Mouse (Mus musculus): ENCODE results near the gene Stk10. TPM values are rescaled to one million over a fixed set of nuclear protein-coding genes. Genes with fewer than 3 reads are reported as not detected.
A peak's percentile ranks its signal among the peaks of the same experiment; 100 is the strongest.

Stk10 gene
- polyA plus RNA-seq, 1 experiment, result 9.4 TPM

- peaks cover 6% of the 10 kb centered on the region for H3K4me1 ChIP-seq (ENCODE audit: control insufficient read depth, insufficient read depth, low read length)
- no peaks in the 10 kb centered on the region for H3K27me3 ChIP-seq (replicated peaks; ENCODE audit: control insufficient read depth, insufficient read depth, low read length)
- no peak for DNase-seq
- H3K4me3 ChIP-seq (ENCODE audit: insufficient read depth, low read depth, low read length), result no peak overlapping the region
- TF ChIP-seq POLR2A (IDR thresholded peaks at IDR 0.05; ENCODE audit: low read depth, low read length) (no peak), CTCF (conservative IDR thresholded peaks at IDR 0.05; ENCODE audit: insufficient read depth, insufficient read length, low read depth, low read length) (no peak)
- H3K36me3 ChIP-seq (ENCODE audit: control insufficient read depth, insufficient read depth, low read length), result no peaks in the 10 kb centered on the region
- H3K27ac ChIP-seq (ENCODE audit: insufficient read depth, low read depth, low read length), result no peak overlapping the region
- 90% methylated on average over 4 of the region's 4 CpGs for WGBS
These were observed 18.0 kb downstream of the Stk10 start for GRCm38 (mm10) chr11:32551056-32551455.

GRCm38 (mm10) chr11:32551579-32552297, 18.6 kb downstream of the Stk10 start:
- Histone ChIP-seq H3K36me3 (ENCODE audit: control insufficient read depth, insufficient read depth, low read length) (no peaks in the 10 kb centered on the region), H3K4me3 (ENCODE audit: insufficient read depth, low read depth, low read length) (no peak overlapping the region), H3K27me3 (replicated peaks; ENCODE audit: control insufficient read depth, insufficient read depth, low read length) (no peaks in the 10 kb centered on the region), H3K4me1 (ENCODE audit: control insufficient read depth, insufficient read depth, low read length) (peaks cover 5% of the 10 kb centered on the region), H3K27ac (ENCODE audit: insufficient read depth, low read depth, low read length) (no peak overlapping the region)
- 81% methylated on average over 12 of the region's 12 CpGs for WGBS
- TF ChIP-seq POLR2A (IDR thresholded peaks at IDR 0.05; ENCODE audit: low read depth, low read length) (no peak), CTCF (conservative IDR thresholded peaks at IDR 0.05; ENCODE audit: insufficient read depth, insufficient read length, low read depth, low read length) (no peak)
- DNase-seq, result no peak

- WGBS, result 49% methylated on average over 13 of the region's 13 CpGs
- H3K4me1 ChIP-seq (ENCODE audit: control insufficient read depth, insufficient read depth, low read length), result peaks cover 3% of the 10 kb centered on the region; the same call in 1 of the 2 replicates
- no peaks in the 10 kb centered on the region for H3K27me3 ChIP-seq (replicated peaks; ENCODE audit: control insufficient read depth, insufficient read depth, low read length)
- TF ChIP-seq POLR2A (IDR thresholded peaks at IDR 0.05; ENCODE audit: low read depth, low read length) (no peak), CTCF (conservative IDR thresholded peaks at IDR 0.05; ENCODE audit: insufficient read depth, insufficient read length, low read depth, low read length) (no peak)
- no peaks in the 10 kb centered on the region for H3K36me3 ChIP-seq (ENCODE audit: control insufficient read depth, insufficient read depth, low read length)
- peak; percentile 69 for DNase-seq
- H3K27ac ChIP-seq (ENCODE audit: insufficient read depth, low read depth, low read length), result peak overlapping the region; percentile 54
- no peak overlapping the region for H3K4me3 ChIP-seq (ENCODE audit: insufficient read depth, low read depth, low read length)
These were observed 19.4 kb downstream of the Stk10 start for GRCm38 (mm10) chr11:32552401-32553090.

- 65% methylated on average over 14 of the region's 14 CpGs for WGBS
- Histone ChIP-seq H3K27ac (ENCODE audit: insufficient read depth, low read depth, low read length) (peak overlapping the region; percentile 54), H3K4me3 (ENCODE audit: insufficient read depth, low read depth, low read length) (no peak overlapping the region), H3K36me3 (ENCODE audit: control insufficient read depth, insufficient read depth, low read length) (no peaks in the 10 kb centered on the region), H3K4me1 (ENCODE audit: control insufficient read depth, insufficient read depth, low read length) (peaks cover 3% of the 10 kb centered on the region; the same call in 1 of the 2 replicates), H3K27me3 (replicated peaks; ENCODE audit: control insufficient read depth, insufficient read depth, low read length) (no peaks in the 10 kb centered on the region)
- DNase-seq, result no peak
- TF ChIP-seq CTCF (conservative IDR thresholded peaks at IDR 0.05; ENCODE audit: insufficient read depth, insufficient read length, low read depth, low read length) (no peak), POLR2A (IDR thresholded peaks at IDR 0.05; ENCODE audit: low read depth, low read length) (no peak)
These were observed 20.4 kb downstream of the Stk10 start for GRCm38 (mm10) chr11:32553311-32554140.

GRCm38 (mm10) chr11:32554141-32555091, 21.3 kb downstream of the Stk10 start:
- Histone ChIP-seq H3K4me1 (ENCODE audit: control insufficient read depth, insufficient read depth, low read length) (peaks cover 3% of the 10 kb centered on the region; the same call in 1 of the 2 replicates), H3K27me3 (replicated peaks; ENCODE audit: control insufficient read depth, insufficient read depth, low read length) (no peaks in the 10 kb centered on the region), H3K27ac (ENCODE audit: insufficient read depth, low read depth, low read length) (0 out of 2 replicates have a peak overlapping the region, but pooled peaks have one; percentile 54), H3K4me3 (ENCODE audit: insufficient read depth, low read depth, low read length) (no peak overlapping the region), H3K36me3 (ENCODE audit: control insufficient read depth, insufficient read depth, low read length) (no peaks in the 10 kb centered on the region)
- 73% methylated on average over 14 of the region's 14 CpGs for WGBS
- TF ChIP-seq POLR2A (IDR thresholded peaks at IDR 0.05; ENCODE audit: low read depth, low read length) (no peak), CTCF (conservative IDR thresholded peaks at IDR 0.05; ENCODE audit: insufficient read depth, insufficient read length, low read depth, low read length) (no peak)
- DNase-seq, result no peak

GRCm38 (mm10) chr11:32555103-32555689, 22.1 kb downstream of the Stk10 start:
- WGBS, result 89% methylated on average over 12 of the region's 12 CpGs
- H3K27ac ChIP-seq (ENCODE audit: insufficient read depth, low read depth, low read length), result no peak overlapping the region
- no peak overlapping the region for H3K4me3 ChIP-seq (ENCODE audit: insufficient read depth, low read depth, low read length)
- DNase-seq, result peak; percentile 56
- no peak for TF ChIP-seq POLR2A (IDR thresholded peaks at IDR 0.05; ENCODE audit: low read depth, low read length)
- no peak for TF ChIP-seq CTCF (conservative IDR thresholded peaks at IDR 0.05; ENCODE audit: insufficient read depth, insufficient read length, low read depth, low read length)
- H3K36me3 ChIP-seq (ENCODE audit: control insufficient read depth, insufficient read depth, low read length), result no peaks in the 10 kb centered on the region
- H3K27me3 ChIP-seq (replicated peaks; ENCODE audit: control insufficient read depth, insufficient read depth, low read length), result no peaks in the 10 kb centered on the region
- peaks cover 3% of the 10 kb centered on the region; the same call in 1 of the 2 replicates for H3K4me1 ChIP-seq (ENCODE audit: control insufficient read depth, insufficient read depth, low read length)
